Mouse (Mus musculus): ENCODE measurements around the gene Egfl7. TPM values are rescaled to one million over a fixed set of nuclear protein-coding genes. Genes with fewer than 3 reads are reported as not detected.

Egfl7 gene
- polyA plus RNA-seq, 1 experiment from 2014 or later: 96.6 TPM

DNA sequence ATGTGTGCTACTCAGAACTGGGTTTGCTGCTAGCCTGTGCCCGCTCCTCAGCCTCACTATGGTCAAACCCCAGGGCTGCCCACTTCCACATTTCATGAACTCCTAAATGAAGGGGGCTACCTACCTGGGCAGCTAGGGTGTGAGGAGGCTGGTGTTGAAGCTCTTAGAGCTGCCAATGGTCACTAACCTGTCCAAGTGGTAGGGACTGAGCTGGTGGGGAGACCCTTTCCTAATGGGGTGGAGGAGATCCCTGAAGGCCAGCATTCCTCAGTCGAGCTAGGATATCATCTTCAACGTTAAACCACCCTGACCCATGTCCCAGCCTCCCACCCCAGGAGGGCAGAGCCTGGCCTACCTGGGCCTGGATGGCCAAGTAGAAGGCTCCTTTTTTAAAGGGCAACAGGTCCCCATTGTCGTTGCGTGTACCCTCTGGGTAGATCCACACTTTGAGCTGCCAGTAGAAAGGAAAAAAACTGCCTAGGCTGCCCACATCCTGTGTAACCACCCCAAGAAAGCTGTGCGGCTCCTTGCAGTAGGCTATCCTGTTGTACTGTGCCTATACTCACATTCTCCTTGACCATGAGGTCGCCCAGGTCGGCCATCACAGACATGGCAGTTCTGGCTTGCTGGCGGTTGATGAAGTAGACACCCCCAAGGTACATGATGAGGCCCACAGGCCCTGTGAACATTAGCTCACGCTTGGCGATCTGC, 16.1 kb downstream of the Egfl7 start:
- Histone ChIP-seq H3K4me1 (peaks cover 16% of the 10 kb centered on the region; the same call in 1 of the 2 replicates), H3K9me3 (no peaks in the 10 kb centered on the region), H3K4me3 (no peak overlapping the region), H3K27me3 (replicated peaks; ENCODE audit: low read depth, poor library complexity, severe bottlenecking) (no peaks in the 10 kb centered on the region), H3K27ac (replicated peaks) (no peak overlapping the region), H3K36me3 (replicated peaks) (peaks cover 19% of the 10 kb centered on the region)
- WGBS: 90% methylated on average over 11 of the region's 11 CpGs
- no peak for DNase-seq (ENCODE audit: low spot score)

DNA sequence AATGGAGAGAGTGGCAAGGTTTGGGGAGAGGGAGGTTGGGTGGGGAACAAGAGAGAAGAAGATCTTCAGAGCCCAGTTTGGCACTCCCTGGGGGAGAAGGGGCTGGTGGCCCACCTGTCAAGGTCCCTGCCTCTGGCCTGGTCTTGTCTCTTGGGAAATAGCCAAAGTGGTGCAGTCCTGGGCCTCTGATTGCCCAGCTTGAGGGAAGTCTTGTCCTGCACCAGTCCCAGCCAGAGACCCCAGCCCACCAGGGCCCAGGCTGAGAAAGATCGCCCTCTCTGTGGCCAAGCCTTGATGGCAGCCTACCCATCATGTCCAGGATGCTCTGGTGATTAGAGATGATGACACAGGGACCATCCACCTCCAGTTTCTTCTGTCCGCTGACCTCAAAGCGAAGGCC, 17.1 kb downstream of the Egfl7 start:
- DNase-seq (ENCODE audit: low spot score): no peak
- H3K9me3 ChIP-seq: no peaks in the 10 kb centered on the region
- 95% methylated on average over 3 of the region's 3 CpGs for WGBS
- H3K27ac ChIP-seq (replicated peaks): no peak overlapping the region
- peaks cover 18% of the 10 kb centered on the region; the same call in 1 of the 2 replicates for H3K4me1 ChIP-seq
- no peak overlapping the region for H3K4me3 ChIP-seq
- H3K27me3 ChIP-seq (replicated peaks; ENCODE audit: low read depth, poor library complexity, severe bottlenecking): peaks cover 7% of the 10 kb centered on the region; the same call in 1 of the 2 replicates
- H3K36me3 ChIP-seq (replicated peaks): peaks cover 19% of the 10 kb centered on the region

DNA sequence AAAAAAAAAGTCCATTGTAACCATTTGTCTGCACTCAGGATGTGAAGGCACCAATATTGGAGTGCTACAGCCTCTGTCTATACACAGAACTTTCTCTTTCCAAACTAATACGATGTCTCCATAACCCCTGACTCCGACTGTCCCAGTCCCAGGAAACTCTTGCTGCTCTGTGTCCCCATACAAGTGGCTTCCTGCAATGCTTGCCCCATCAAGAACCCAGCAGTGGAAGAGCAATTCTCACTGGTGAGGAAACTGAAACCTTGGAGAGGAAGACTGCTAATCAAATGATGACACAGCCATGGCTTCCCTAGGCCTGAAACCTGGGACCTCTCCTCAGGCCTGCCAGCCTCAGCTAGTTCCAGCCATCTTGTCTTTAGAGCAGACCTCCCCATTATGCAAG, 18.0 kb downstream of the Egfl7 start:
- peaks cover 19% of the 10 kb centered on the region for H3K36me3 ChIP-seq (replicated peaks)
- 91% methylated on average over 2 of the region's 2 CpGs for WGBS
- H3K27ac ChIP-seq (replicated peaks): no peak overlapping the region
- no peak for DNase-seq (ENCODE audit: low spot score)
- no peaks in the 10 kb centered on the region for H3K9me3 ChIP-seq
- H3K4me3 ChIP-seq: no peak overlapping the region
- peaks cover 21% of the 10 kb centered on the region for H3K4me1 ChIP-seq
- peaks cover 16% of the 10 kb centered on the region for H3K27me3 ChIP-seq (replicated peaks; ENCODE audit: low read depth, poor library complexity, severe bottlenecking)

DNA sequence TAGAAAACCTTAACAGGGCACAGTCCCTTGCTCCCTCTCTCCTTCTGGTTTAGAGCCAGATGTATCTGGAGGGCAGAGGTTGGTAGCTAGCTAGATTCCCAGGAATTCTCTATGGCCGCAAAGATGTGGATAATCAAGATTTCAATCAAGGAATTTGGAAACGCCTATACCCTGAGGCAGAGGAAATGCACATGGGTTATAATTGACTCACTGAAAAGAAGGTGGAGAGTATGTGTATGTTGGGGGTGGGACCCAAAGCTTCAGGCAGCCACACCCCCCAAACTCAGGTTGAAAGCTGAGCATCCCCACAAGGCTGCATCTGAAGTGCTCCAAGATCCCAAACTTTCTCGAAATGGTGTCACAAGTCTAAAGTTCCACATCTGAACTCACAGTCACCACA, 18.6 kb downstream of the Egfl7 start:
- Histone ChIP-seq H3K27me3 (replicated peaks; ENCODE audit: low read depth, poor library complexity, severe bottlenecking) (peaks cover 22% of the 10 kb centered on the region), H3K9me3 (no peaks in the 10 kb centered on the region), H3K4me3 (no peak overlapping the region), H3K27ac (replicated peaks) (no peak overlapping the region), H3K36me3 (replicated peaks) (peaks cover 12% of the 10 kb centered on the region), H3K4me1 (peaks cover 25% of the 10 kb centered on the region)
- 80% methylated on average over 3 of the region's 3 CpGs for WGBS
- no peak for DNase-seq (ENCODE audit: low spot score)

DNA sequence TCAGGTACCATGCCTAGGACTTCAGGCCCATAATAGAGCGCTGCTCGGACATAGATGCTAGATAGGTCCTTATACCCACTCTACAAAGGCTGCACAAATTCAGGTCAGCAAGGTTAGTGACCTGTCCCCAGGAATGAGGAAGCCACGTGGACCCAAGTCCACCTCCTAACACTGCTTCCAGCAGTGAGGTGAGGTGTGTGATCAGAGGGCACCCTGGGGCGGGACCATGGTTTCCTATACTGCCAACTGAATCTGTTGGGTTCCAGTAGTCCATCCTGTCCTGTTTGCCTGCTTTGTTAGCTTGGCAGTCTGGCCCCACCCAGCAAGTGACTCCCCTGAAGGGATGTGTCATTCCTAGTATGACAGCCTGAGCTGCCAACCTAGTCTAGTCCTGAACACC, 20.2 kb downstream of the Egfl7 start:
- Histone ChIP-seq H3K36me3 (replicated peaks) (peaks cover 2% of the 10 kb centered on the region; the same call in 1 of the 2 replicates), H3K27me3 (replicated peaks; ENCODE audit: low read depth, poor library complexity, severe bottlenecking) (peaks cover 37% of the 10 kb centered on the region), H3K4me3 (no peak overlapping the region), H3K9me3 (no peaks in the 10 kb centered on the region), H3K27ac (replicated peaks) (no peak overlapping the region), H3K4me1 (peaks cover 31% of the 10 kb centered on the region)
- DNase-seq (ENCODE audit: low spot score): no peak
- 89% methylated on average over 4 of the region's 4 CpGs for WGBS

DNA sequence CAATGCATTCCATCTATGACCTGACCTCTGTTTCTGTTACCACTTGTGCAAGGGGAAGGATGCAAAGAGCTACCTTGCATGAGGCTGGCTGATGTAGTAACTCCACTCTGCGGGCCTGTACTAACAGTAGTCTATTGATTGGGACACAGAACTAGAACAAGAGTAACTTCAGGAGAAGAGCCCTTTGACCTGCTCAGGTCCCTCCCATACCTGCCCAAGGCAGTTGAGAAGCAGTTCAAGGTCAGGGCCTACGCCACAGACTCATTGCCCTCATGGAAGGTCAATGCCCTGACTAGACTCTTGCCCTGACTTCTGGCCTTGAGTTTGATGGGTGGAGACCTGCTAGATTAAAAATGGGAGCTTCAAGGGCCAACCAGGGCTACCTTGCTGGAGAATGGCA, 20.9 kb downstream of the Egfl7 start:
- no peak for DNase-seq (ENCODE audit: low spot score)
- Histone ChIP-seq H3K27me3 (replicated peaks; ENCODE audit: low read depth, poor library complexity, severe bottlenecking) (peaks cover 44% of the 10 kb centered on the region), H3K36me3 (replicated peaks) (no peaks in the 10 kb centered on the region), H3K4me3 (no peak overlapping the region), H3K9me3 (no peaks in the 10 kb centered on the region), H3K4me1 (peaks cover 31% of the 10 kb centered on the region), H3K27ac (replicated peaks) (no peak overlapping the region)
- WGBS: 70% methylated on average over 2 of the region's 2 CpGs

DNA sequence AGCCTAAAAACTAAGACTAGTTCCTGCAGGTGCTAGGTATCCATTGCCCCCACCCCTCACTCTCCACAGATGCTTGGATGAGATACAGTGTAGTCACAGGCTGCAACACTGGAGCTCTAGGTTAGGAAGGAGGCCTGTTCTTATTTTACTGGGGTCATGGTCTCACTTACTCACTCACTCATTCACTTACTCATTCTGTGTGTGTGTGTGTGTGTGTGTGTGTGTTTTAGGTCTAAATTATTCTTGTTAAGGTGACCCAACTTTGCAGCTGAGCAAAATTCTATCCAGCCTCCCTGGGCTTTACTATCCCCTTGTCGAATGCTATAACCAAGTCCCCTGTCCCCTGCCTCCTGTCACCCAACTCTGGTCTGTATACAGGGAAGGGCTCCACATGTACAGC, 21.8 kb downstream of the Egfl7 start:
- Histone ChIP-seq H3K4me1 (peaks cover 31% of the 10 kb centered on the region), H3K27me3 (replicated peaks; ENCODE audit: low read depth, poor library complexity, severe bottlenecking) (peaks cover 54% of the 10 kb centered on the region)

DNA sequence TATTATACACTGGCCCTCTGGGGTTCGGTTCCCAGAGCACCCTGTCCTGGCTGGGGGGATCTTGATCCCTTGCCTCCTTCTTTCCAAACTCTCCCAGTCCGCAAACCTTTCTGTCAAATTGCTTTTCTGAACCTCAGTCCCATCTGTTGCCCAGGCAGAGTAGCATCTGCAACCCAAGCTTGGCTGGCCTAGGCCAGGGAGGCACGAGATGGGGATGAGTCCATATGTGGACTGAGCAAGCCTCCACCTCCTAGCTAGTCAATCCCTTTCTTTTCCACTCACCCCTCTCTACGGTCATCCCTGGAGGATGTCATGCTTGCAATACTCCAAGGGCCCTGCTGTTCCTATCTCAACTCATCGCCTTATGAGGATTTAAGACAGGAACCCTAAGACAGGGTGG, 22.8 kb downstream of the Egfl7 start:
- Histone ChIP-seq H3K36me3 (replicated peaks) (no peaks in the 10 kb centered on the region), H3K9me3 (no peaks in the 10 kb centered on the region), H3K4me1 (peaks cover 41% of the 10 kb centered on the region), H3K27ac (replicated peaks) (no peak overlapping the region), H3K4me3 (peak overlapping the region; percentile 74), H3K27me3 (replicated peaks; ENCODE audit: low read depth, poor library complexity, severe bottlenecking) (peaks cover 64% of the 10 kb centered on the region)
- DNase-seq (ENCODE audit: low spot score): no peak
- WGBS: 84% methylated on average over 5 of the region's 5 CpGs

More for the DNA sequence above, 21.8 kb downstream of the Egfl7 start:
- Histone ChIP-seq H3K9me3 (no peaks in the 10 kb centered on the region), H3K27ac (replicated peaks) (no peak overlapping the region), H3K4me3 (no peak overlapping the region), H3K36me3 (replicated peaks) (no peaks in the 10 kb centered on the region)
- WGBS: 87% methylated on average over 1 of the region's 1 CpGs
- no peak for DNase-seq (ENCODE audit: low spot score)

DNA sequence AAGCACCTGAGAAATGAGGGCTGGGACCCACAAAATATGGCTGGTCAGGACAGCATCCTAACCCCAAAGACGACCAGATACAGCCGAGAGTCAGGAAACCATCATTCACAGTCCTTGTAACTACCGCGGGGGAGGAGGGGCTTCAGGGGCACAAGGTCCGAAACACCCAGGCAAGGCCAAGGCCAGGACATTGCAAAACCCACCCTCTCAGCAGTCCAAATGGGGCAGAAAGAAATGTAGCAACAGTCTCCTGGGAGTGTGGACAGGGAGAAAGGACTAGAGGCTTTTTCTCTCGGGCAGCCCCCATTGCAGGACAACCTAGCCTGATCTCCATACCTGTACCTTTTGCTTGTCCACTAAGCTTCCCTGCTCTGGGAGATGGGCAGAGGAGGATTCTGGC, 23.3 kb downstream of the Egfl7 start:
- peaks cover 67% of the 10 kb centered on the region for H3K27me3 ChIP-seq (replicated peaks; ENCODE audit: low read depth, poor library complexity, severe bottlenecking)
- no peak for DNase-seq (ENCODE audit: low spot score)
- peak overlapping the region; percentile 84; the same call in 1 of the 2 replicates for H3K27ac ChIP-seq (replicated peaks)
- 27% methylated on average over 6 of the region's 6 CpGs for WGBS
- H3K9me3 ChIP-seq: no peaks in the 10 kb centered on the region
- peaks cover 42% of the 10 kb centered on the region for H3K4me1 ChIP-seq
- no peaks in the 10 kb centered on the region for H3K36me3 ChIP-seq (replicated peaks)
- H3K4me3 ChIP-seq: peak overlapping the region; percentile 74

DNA sequence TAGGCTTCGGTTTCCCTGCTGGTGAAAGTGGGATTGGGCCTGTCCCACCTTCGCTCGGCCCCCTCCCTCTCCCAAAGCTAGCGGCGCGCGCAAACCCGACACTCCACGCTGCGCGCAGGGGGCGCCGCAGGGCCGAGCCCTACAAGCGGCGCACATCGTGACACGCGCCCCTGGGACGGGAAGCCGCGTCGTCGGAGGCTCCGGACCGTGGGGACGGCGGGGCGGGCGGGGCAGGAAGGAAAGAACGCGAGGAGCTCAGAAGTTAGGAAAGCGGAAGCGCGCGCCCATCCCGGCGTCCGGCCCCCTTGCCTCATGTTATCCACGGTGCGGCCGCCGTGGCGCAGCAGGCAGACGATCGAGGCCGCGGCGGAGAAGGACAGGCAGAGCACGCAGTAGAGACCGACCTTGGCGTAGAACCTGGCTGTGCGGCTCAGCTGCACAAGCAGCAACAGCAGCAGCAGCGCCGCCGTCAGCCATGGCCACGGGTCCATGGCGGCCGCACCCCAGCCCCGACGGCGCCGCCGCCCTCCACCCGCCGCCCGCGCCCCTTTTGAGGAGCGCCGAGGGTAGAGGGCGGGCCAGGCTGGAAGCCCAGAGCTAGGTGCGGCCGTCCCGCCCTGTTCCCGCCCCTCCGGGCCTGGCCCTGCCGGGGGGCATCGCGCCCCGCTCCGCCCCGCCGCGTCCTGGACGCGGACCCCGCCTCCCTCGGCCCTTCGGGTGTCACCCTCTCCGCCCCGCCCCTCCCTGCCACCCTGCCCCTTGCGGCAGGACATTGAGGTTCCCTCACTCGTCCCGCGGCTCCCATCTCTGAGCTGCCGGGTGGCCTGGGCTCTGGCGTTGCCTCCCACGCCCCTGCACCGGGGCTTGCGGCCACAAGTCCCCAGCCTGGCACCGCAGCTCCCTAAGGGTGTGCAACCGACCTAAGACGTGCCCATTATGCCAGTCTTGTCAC, 24.2 kb downstream of the Egfl7 start, which contains the start of gene Agpat2:
Gene Agpat2, minus strand, starts transcription at position 698 of the 952 bp plus-strand sequence.
- WGBS: under 1% methylated on average over 103 of the region's 103 CpGs
- H3K27me3 ChIP-seq (replicated peaks; ENCODE audit: low read depth, poor library complexity, severe bottlenecking): peaks cover 67% of the 10 kb centered on the region
- H3K27ac ChIP-seq (replicated peaks): peak within 1 kb of the TSS; percentile 84
- no peaks in the 10 kb centered on the region for H3K36me3 ChIP-seq (replicated peaks)
- H3K4me3 ChIP-seq: peak within 1 kb of the TSS; percentile 74
- H3K9me3 ChIP-seq: no peaks in the 10 kb centered on the region
- peaks cover 42% of the 10 kb centered on the region for H3K4me1 ChIP-seq
- DNase-seq (ENCODE audit: low spot score): peak; percentile 79

DNA sequence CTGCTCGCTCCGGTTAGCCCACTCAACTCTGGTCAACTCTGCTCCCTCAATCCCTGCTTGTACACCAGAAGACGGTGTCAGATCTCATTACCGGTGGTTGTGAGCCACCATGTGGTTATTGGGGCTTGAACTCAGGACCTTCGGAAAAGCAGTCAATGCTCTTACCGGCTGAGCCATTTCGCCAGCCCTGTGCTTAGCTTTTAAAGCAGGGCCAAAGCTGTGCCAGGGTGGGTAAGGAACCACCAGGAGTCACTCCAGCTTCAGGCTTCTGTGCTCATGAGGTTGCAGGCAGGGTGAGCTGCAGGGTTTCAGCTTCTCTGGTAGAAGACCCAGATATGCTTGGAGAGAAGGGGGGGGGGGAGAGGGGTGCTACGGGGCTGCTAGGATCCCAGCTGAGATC, 25.5 kb downstream of the Egfl7 start:
- H3K27ac ChIP-seq (replicated peaks): no peak overlapping the region
- peaks cover 67% of the 10 kb centered on the region for H3K27me3 ChIP-seq (replicated peaks; ENCODE audit: low read depth, poor library complexity, severe bottlenecking)
- no peak for DNase-seq (ENCODE audit: low spot score)
- 80% methylated on average over 8 of the region's 8 CpGs for WGBS
- no peaks in the 10 kb centered on the region for H3K9me3 ChIP-seq
- H3K4me3 ChIP-seq: no peak overlapping the region
- no peaks in the 10 kb centered on the region for H3K36me3 ChIP-seq (replicated peaks)
- H3K4me1 ChIP-seq: peaks cover 40% of the 10 kb centered on the region

DNA sequence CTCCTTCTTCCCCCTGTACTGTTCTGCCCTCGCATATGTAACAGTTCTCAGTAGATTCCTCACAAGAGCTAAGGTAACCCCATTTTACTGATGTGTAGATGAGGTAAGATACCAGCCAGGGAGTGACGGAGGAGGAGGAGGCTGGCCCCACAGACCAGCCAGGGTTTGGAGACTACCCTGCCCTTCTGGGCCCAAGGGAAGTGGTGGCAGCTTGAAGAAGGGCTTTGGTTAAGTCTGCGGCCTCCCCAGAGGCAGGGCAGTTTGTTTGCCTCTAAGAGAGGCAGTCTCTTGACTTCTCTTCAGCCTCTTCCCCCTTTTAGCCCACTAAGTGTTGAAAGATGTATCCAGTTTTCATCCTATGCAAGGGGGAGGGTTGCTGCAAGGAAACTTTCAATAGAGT, 26.8 kb downstream of the Egfl7 start:
- H3K4me3 ChIP-seq: no peak overlapping the region
- 73% methylated on average over 3 of the region's 3 CpGs for whole genome bisulfite sequencing
- H3K9me3 ChIP-seq: no peaks in the 10 kb centered on the region
- no peaks in the 10 kb centered on the region for H3K36me3 ChIP-seq (replicated peaks)
- DNase-seq (ENCODE audit: low spot score): no peak
- peaks cover 32% of the 10 kb centered on the region for H3K4me1 ChIP-seq
- H3K27me3 ChIP-seq (replicated peaks; ENCODE audit: low read depth, poor library complexity, severe bottlenecking): peaks cover 63% of the 10 kb centered on the region
- no peak overlapping the region for H3K27ac ChIP-seq (replicated peaks)

All from embryonic facial prominence, embryonic 10.5 days (tissue).